Mouse (Mus musculus) splenic B cell, adult 2 months (primary cell): ENCODE data around the gene Psd.

Experiments used
- DNase-seq: peaks from one replicate; pipeline ENCODE4 v3.0.0-alpha.2; 2011; ENCODE audit warnings: low read depth, low spot score
- H3K27me3 ChIP-seq: 2 replicates; pipeline ENCODE4 v1.6.1; 2012; ENCODE audit warnings: mild to moderate bottlenecking, low read length, moderate library complexity, mixed read lengths; ENCODE audit not compliant: control insufficient read depth, poor library complexity, insufficient read depth, severe bottlenecking
- H3K36me3 ChIP-seq: 2 replicates; pipeline ENCODE4 v1.6.1; 2012; ENCODE audit warnings: mild to moderate bottlenecking, low read length, moderate library complexity, mixed read lengths; ENCODE audit not compliant: control insufficient read depth, poor library complexity, insufficient read depth, severe bottlenecking

Gene Psd

DNA sequence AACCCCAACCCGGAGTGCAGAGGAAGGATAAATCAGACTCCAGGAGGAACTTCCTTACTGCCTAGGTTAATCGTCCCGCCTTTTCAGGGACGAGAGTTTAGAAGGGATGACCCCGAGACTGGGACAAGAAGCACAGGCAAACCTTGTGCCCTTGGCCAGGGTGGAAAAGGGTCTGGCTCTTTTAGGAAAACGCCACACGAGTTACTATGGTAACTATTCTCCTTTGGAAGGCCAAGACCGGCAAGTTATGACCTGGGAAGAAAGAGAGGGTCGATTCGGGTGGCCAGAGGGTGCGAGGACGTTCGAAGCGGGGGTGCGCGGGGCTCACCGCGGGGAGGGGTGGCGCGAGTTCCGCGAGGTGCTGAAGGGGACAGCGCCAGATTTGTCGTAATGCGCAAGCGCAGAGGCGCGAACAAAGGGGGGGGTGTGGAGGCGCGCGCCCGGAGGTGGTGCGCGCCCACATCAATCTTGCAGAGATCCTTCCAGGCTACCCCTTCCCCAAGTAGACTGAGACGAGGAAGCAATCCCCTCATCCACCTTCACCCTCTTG, at the start of gene Psd:
Gene Psd, minus strand, starts transcription at position 401 of the 550 bp plus-strand sequence.
- H3K36me3 ChIP-seq, result no peaks in the 10 kb centered on the region; the same call in 1 of the 2 replicates
- H3K27me3 ChIP-seq, result no peaks in the 10 kb centered on the region
- peak; percentile 70 for DNase-seq

- DNase-seq, result no peak
- Histone ChIP-seq H3K36me3 (peaks cover 20% of the 10 kb centered on the region), H3K27me3 (no peaks in the 10 kb centered on the region)
Measured at GRCm38 (mm10) chr19:46375891-46376290, 48.9 kb upstream of the Psd start.

- no peak for DNase-seq
- H3K36me3 ChIP-seq, result peaks cover 17% of the 10 kb centered on the region
- no peaks in the 10 kb centered on the region for H3K27me3 ChIP-seq
Measured at GRCm38 (mm10) chr19:46375489-46375888, 48.5 kb upstream of the Psd start.

DNA sequence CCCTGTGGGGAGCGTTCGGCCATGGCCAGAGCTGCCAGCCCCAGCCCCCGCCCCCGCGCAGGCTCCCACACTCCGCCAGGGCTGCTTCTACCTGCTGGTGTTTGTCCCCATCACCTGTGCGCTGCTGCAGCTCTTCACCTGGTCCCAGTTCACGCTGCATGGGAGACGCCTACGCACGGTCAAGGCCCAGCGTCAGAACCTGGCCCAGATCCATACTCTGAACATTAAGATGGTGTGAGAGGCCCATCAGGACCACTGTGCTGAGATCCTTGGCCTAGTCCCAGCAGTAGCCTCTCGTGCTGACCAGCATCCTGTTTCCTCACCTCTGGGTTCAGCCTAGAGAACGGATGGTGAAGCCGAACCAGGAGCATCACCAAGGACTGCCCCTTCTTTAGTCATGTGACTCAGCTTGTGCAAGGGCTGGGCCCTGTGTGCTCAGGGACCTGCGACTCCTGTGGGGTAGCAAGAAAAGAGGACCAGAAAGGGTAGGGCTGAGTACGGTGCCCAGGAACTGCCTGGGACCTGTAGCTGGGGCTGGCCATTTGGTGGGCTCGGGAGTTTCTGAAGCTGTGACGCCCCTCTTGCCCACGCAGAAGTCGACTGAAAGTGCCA, 47.6 kb upstream of the Psd start:
- no peak for DNase-seq
- H3K27me3 ChIP-seq, result no peaks in the 10 kb centered on the region
- H3K36me3 ChIP-seq, result peaks cover 17% of the 10 kb centered on the region

DNA sequence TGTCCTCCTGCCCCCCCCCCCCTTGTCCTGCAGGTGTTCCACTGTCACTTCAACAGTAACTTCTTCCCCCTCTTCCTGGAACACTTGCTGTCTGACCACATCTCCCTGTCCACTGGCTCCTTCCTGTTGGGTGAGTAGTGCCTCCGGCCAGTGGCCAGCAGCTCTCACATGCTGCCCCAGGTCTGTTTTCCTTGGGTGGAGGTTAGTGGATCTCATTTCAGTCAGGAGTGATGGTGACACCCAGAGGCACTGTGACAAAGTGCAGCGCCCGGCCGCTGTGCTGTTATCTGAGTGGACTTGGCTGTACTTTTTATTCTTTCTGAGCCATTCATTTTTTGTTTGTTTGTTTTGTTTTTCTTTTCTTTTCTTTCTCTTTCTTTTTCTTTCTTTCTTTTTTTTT, 42.2 kb upstream of the Psd start:
- Histone ChIP-seq H3K27me3 (no peaks in the 10 kb centered on the region), H3K36me3 (no peaks in the 10 kb centered on the region)
- DNase-seq, result peak; percentile 58

DNA sequence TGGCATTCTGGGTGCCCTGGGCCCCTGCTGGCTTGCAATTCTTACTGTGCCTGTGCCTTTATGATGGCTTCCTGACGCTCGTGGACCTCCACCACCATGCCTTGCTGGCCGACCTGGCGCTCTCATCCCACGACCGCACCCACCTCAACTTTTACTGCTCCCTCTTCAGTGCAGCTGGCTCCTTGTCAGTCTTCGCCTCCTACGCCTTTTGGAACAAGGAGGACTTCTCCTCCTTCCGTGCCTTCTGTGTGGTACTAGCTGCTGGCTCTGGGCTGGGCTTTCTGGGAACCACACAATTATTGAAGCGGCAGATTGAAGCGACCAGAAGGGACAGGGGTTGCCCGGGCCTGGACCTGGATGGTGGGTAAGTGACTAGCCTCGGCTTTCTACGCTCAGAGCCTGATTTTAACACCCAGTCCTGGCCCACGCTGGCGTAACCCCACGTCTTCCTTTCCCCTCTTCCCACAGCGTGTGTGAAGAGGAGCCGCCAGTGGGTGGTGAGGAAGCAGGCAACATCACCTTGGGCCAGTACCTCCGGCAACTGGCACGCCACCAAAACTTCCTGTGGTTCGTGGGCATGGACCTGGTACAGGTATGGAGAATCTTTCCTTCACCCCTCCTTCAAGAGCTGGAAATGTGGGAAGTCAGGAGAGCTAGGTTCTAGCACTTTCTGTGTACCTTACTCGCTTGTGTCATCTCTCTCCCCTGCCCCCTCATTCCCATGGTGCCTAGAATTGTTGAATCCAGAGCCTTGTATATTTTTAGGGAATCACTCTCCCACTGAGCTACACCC, 41.0 kb upstream of the Psd start:
- DNase-seq, result no peak
- Histone ChIP-seq H3K27me3 (no peaks in the 10 kb centered on the region), H3K36me3 (no peaks in the 10 kb centered on the region)

DNA sequence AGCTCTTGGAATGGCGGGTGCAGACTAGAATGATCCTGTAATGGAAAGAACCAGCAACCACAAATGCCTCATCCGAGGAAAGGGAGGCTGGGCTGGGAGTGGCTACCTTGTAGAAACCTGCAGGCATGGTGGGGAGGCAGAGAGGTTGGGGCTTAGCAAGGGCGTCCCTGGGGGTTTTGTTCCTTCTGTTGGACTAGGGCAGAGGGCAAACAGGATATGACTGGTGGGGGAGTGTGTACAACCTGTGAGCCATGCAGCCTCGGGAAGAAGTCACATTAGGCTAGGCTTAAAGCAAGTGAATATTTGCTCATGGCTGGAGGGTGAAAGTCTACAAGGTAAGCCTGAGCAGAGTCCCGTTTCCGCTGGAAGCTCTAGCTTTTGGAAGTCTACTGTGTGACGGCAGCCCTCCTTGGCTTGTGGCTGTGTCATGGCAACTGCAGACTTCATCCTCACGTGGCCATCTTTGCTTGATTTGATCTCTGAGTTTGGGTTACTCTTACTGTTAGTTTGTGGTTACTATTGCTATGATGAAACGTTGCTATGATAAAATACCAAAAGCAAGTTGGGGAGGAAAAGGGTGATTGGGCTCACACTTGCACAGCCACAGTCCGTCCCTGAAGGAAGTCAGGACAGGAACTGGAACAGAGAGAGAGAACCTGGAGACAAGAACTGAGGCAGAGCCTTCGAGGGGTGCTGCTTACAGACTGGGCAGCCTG, 36.5 kb upstream of the Psd start:
- Histone ChIP-seq H3K36me3 (no peaks in the 10 kb centered on the region), H3K27me3 (no peaks in the 10 kb centered on the region)
- DNase-seq, result no peak

- Histone ChIP-seq H3K27me3 (no peaks in the 10 kb centered on the region), H3K36me3 (no peaks in the 10 kb centered on the region)
- DNase-seq, result no peak
Measured at GRCm38 (mm10) chr19:46362104-46362503, 35.1 kb upstream of the Psd start.

DNA sequence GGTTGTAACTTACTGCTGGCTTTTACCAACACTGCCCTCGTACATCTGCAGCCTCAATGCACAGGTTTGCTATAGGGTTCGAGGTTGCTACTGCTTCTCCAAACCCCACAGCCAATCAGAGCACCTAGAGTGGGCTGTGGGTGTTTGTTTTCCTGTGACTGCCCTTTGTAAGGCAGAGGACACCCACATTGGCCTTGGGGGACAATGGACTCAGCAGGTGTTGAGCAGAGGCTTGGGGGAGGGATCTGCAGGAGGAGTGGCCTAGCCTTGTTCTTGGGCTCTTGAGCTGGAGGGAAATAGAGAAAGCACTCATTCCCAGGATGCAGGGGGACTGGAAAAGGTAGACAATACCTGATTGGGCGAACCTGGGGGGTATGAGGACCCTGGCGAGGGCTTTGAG, 31.4 kb upstream of the Psd start:
- H3K36me3 ChIP-seq, result no peaks in the 10 kb centered on the region
- DNase-seq, result no peak
- no peaks in the 10 kb centered on the region for H3K27me3 ChIP-seq

DNA sequence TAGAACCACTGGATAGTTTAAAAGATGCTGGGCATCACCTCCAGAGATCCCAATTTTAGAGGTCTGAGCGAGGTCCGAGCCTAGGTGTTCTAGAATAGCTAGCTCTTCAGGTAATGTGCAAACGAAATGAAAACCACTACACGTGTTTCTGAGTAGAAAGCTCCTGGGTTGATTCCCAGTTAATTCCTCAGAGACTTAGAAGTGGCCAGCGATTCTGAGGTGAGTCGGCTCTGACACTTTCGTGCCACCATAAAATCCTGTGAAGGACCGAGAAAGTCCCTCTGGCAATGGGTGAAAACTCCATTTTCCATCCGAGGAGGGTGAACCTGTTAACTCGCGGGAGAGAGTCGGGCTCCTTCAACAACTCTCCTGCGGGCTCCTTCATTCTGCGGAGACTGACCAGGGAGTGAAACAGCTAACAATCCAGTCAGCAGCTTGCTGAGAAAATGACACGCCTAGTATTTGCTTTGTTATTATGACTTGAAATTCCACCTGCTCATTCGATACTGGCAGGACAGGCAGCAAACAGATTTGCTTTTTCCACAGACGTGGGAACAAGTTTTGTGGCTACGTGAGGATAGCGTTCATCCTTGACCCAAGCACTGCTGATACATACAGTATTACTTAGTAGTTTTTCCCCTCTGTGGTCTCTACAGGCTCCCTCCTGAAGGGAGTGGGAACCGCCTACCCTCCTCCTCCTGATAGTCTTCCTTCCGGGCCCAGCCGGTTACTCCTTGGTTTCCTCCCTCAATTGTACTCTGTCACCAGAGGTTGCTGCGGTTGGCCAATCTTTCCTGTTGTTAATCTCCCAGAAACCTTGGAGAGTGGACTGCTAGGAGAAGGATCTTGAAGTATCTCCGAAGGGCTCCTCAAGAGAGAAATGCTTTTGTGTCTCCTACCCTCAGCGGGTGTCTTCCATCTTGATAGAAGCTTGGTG, 30.7 kb upstream of the Psd start:
- no peaks in the 10 kb centered on the region for H3K27me3 ChIP-seq
- DNase-seq, result no peak
- H3K36me3 ChIP-seq, result no peaks in the 10 kb centered on the region

DNA sequence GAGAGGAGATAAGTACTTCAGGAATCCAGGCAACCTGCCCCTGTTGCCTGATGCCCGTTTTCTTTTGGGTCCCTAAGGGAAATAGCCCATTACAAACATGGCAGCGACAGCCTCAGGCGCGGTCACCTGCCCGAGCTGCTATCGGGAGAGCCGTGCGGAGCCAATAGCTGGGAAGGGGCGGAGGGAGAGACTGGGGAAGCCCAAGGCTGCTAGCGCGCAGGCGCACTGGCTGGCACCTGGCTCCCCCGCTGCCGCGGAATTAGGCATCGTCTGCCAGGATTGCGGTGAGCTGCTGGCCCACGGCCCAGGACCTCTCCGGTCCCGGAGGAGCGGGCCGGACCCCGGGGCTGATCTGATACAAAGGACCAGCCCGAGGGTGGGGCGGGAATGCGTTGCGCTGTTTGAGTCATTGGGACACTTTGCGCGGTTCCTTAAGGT, 29.8 kb upstream of the Psd start:
- H3K36me3 ChIP-seq, result no peaks in the 10 kb centered on the region
- peak; percentile 76 for DNase-seq
- H3K27me3 ChIP-seq, result no peaks in the 10 kb centered on the region

DNA sequence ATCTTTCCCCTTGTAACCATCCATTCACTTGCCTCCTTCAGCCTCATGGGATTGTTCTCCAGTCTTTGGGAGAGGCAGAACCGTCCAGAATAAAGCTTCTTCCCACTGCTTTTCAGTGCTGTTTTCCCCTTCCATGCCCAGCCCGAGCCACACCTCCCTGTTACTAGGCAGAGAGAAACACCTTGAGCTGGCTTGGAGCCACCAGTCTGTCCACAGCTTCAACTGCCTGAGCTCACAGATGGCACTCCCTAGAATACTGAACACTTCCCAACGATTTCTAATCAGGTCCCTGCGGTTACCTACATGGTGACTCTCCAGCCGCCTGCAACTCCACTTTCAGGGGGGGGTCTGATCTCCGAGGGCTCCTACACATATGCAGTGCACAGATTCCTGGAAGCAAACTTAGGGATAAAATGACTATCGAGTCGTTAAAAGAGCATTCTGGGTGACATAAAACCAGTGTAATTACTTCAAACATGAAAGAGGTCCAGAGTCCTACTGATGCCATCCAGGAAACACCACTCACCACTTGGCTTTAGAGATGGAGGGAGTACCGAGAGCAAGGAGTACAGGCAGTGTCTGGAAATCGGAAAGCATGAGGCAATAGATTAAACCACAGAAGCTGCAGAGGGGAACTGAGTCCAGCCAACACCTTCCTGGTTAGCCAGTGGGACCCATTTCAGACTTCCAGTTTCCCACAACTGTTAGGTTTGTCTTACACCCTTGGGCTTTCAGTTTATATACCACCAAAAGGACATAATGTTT, 23.4 kb upstream of the Psd start, which contains the start of gene 2310034G01Rik:
Gene 2310034G01Rik, minus strand, starts transcription at position 135 of the 765 bp plus-strand sequence.
- no peaks in the 10 kb centered on the region for H3K27me3 ChIP-seq
- no peaks in the 10 kb centered on the region for H3K36me3 ChIP-seq
- DNase-seq, result no peak

- DNase-seq, result no peak
- Histone ChIP-seq H3K36me3 (no peaks in the 10 kb centered on the region), H3K27me3 (no peaks in the 10 kb centered on the region)
Measured at GRCm38 (mm10) chr19:46349550-46349949, 22.6 kb upstream of the Psd start.
